Mouse (Mus musculus) intestine, embryonic 14.5 days (tissue): Measurements from ENCODE around the gene Uap1. TPM values are rescaled to one million over a fixed set of nuclear protein-coding genes. Genes with fewer than 3 reads are reported as not detected.

ENCODE experiments used
- ATAC-seq: fragments of 200-750 bp; cut with Nextera tagmentation; replicated peaks from 2 replicates; pipeline ENCODE4 v1.8.0; 2017; ENCODE audit warnings: low read depth, moderate number of reproducible peaks, moderate TSS enrichment, moderate library complexity; ENCODE audit not compliant: low FRiP score, low TSS enrichment
- DNase-seq: peaks from one replicate; pipeline ENCODE4 v3.0.0-alpha.2; 2018; ENCODE audit warnings: low spot score
- H3K27ac ChIP-seq: fragments of 300-500 bp; sonication (generic); 2 replicates; pipeline ENCODE4 v1.5.1; 2014; ENCODE audit warnings: low read depth, mild to moderate bottlenecking, control low read depth
- H3K27me3 ChIP-seq: fragments of 300-500 bp; sonication (generic); replicated peaks from 2 replicates; pipeline ENCODE4 v1.6.1; 2014; ENCODE audit warnings: low read length, control low read depth; ENCODE audit not compliant: control insufficient read depth, insufficient read depth
- H3K36me3 ChIP-seq: fragments of 300-500 bp; sonication (generic); 2 replicates; pipeline ENCODE4 v1.6.1; 2014; ENCODE audit warnings: low read length, control low read depth; ENCODE audit not compliant: control insufficient read depth, insufficient read depth
- H3K4me1 ChIP-seq: fragments of 300-500 bp; sonication (generic); replicated peaks from 2 replicates; pipeline ENCODE4 v1.6.1; 2014; ENCODE audit warnings: low read length, control low read depth, mixed read lengths; ENCODE audit not compliant: control insufficient read depth, insufficient read depth
- H3K4me2 ChIP-seq: fragments of 300-500 bp; sonication (generic); 2 replicates; pipeline ENCODE4 v1.6.1; 2014; ENCODE audit warnings: low read length
- H3K4me3 ChIP-seq: fragments of 300-500 bp; sonication (generic); 2 replicates; pipeline ENCODE4 v1.5.1; 2014; ENCODE audit warnings: low read depth, low read length, control low read depth, mixed read lengths
- H3K9ac ChIP-seq: fragments of 300-500 bp; sonication (generic); 2 replicates; pipeline ENCODE4 v1.6.1; 2014; ENCODE audit warnings: mild to moderate bottlenecking, low read length
- H3K9me3 ChIP-seq: fragments of 300-500 bp; sonication (generic); 2 replicates; pipeline ENCODE4 v1.6.1; 2016; ENCODE audit warnings: low read length, control low read depth; ENCODE audit not compliant: control insufficient read depth
- WGBS: fragments of 180-500 bp; shearing (Covaris S2); extraction: QIAGEN DNeasy Blood & Tissue Kit; methylation state at CpG from one replicate; pipeline ENCODE4 v1.1.7; 2014; 5-methylcytosine and 5-hydroxymethylcytosine counted together
- polyA plus RNA-seq: library from polyadenylated mRNA; unstranded; fragments of >200 nt; fragmentation: Nextera tagmentation; extraction: Ambion mirVana; gene quantifications from 2 replicates; pipeline ENCODE4 v1.2.1, GENCODE M21; 2014

Uap1 gene
- polyA plus RNA-seq, 1 experiment from 2014 or later, result 49.0 TPM

- no peak for DNase-seq
- Histone ChIP-seq H3K27ac (no peak overlapping the region), H3K9ac (no peak overlapping the region), H3K36me3 (peaks cover 82% of the 10 kb centered on the region), H3K4me2 (no peak overlapping the region), H3K9me3 (no peaks in the 10 kb centered on the region), H3K4me1 (no peaks in the 10 kb centered on the region), H3K4me3 (no peak overlapping the region), H3K27me3 (no peaks in the 10 kb centered on the region)
- 89% methylated on average over 6 of the region's 6 CpGs for WGBS
- ATAC-seq, result no peak
Observed at GRCm38 (mm10) chr1:170206395-170206794, 31.6 kb upstream of the Uap1 start.

- Histone ChIP-seq H3K27ac (no peak overlapping the region), H3K27me3 (no peaks in the 10 kb centered on the region), H3K4me1 (no peaks in the 10 kb centered on the region), H3K9ac (no peak overlapping the region), H3K36me3 (peaks cover 77% of the 10 kb centered on the region), H3K4me3 (no peak overlapping the region), H3K9me3 (no peaks in the 10 kb centered on the region), H3K4me2 (no peak overlapping the region)
- ATAC-seq (no peak), DNase-seq (no peak)
- WGBS, result 74% methylated on average over 3 of the region's 3 CpGs
Observed at GRCm38 (mm10) chr1:170200379-170200778, 25.6 kb upstream of the Uap1 start.

- ATAC-seq, result no peak
- Histone ChIP-seq H3K9ac (no peak overlapping the region), H3K27me3 (no peaks in the 10 kb centered on the region), H3K4me3 (no peak overlapping the region), H3K4me1 (no peaks in the 10 kb centered on the region), H3K36me3 (peaks cover 80% of the 10 kb centered on the region), H3K27ac (no peak overlapping the region), H3K4me2 (no peak overlapping the region), H3K9me3 (no peaks in the 10 kb centered on the region)
- DNase-seq, result no peak
- 93% methylated on average over 8 of the region's 8 CpGs for WGBS
Observed at GRCm38 (mm10) chr1:170196211-170196610, 21.5 kb upstream of the Uap1 start.

- H3K9me3 ChIP-seq, result no peaks in the 10 kb centered on the region
- H3K4me3 ChIP-seq, result no peak overlapping the region
- H3K27ac ChIP-seq, result no peak overlapping the region
- no peak overlapping the region for H3K9ac ChIP-seq
- H3K4me1 ChIP-seq, result no peaks in the 10 kb centered on the region
- DNase-seq (no peak), ATAC-seq (no peak)
- H3K36me3 ChIP-seq, result peaks cover 45% of the 10 kb centered on the region
- no peak overlapping the region for H3K4me2 ChIP-seq
- 96% methylated on average over 1 of the region's 1 CpGs for WGBS
- H3K27me3 ChIP-seq, result no peaks in the 10 kb centered on the region
Observed at GRCm38 (mm10) chr1:170191925-170192324, 17.2 kb upstream of the Uap1 start.

GRCm38 (mm10) chr1:170190225-170190624 lies 15.5 kb upstream of the Uap1 start:
- WGBS, result 67% methylated on average over 4 of the region's 4 CpGs
- H3K27me3 ChIP-seq, result no peaks in the 10 kb centered on the region
- H3K4me1 ChIP-seq, result no peaks in the 10 kb centered on the region
- no peak overlapping the region for H3K27ac ChIP-seq
- no peak overlapping the region for H3K4me2 ChIP-seq
- DNase-seq (no peak), ATAC-seq (no peak)
- no peak overlapping the region for H3K9ac ChIP-seq
- peaks cover 28% of the 10 kb centered on the region for H3K36me3 ChIP-seq
- H3K9me3 ChIP-seq, result no peaks in the 10 kb centered on the region
- H3K4me3 ChIP-seq, result no peak overlapping the region

GRCm38 (mm10) chr1:170188601-170189000 lies 13.8 kb upstream of the Uap1 start:
- H3K27me3 ChIP-seq, result no peaks in the 10 kb centered on the region
- no peak for DNase-seq
- no peaks in the 10 kb centered on the region for H3K9me3 ChIP-seq
- H3K4me2 ChIP-seq, result no peak overlapping the region
- 68% methylated on average over 11 of the region's 11 CpGs for WGBS
- H3K36me3 ChIP-seq, result peaks cover 12% of the 10 kb centered on the region
- H3K9ac ChIP-seq, result no peak overlapping the region
- H3K4me3 ChIP-seq, result no peak overlapping the region
- no peak overlapping the region for H3K27ac ChIP-seq
- H3K4me1 ChIP-seq, result no peaks in the 10 kb centered on the region
- ATAC-seq, result no peak

- Histone ChIP-seq H3K4me2 (no peak overlapping the region), H3K36me3 (no peaks in the 10 kb centered on the region), H3K4me3 (no peak overlapping the region), H3K4me1 (no peaks in the 10 kb centered on the region), H3K27ac (no peak overlapping the region), H3K27me3 (no peaks in the 10 kb centered on the region), H3K9ac (no peak overlapping the region), H3K9me3 (no peaks in the 10 kb centered on the region)
- DNase-seq (no peak), ATAC-seq (no peak)
- 82% methylated on average over 5 of the region's 5 CpGs for WGBS
Observed at GRCm38 (mm10) chr1:170186531-170186930, 11.8 kb upstream of the Uap1 start.

- WGBS, result 89% methylated on average over 3 of the region's 3 CpGs
- Histone ChIP-seq H3K4me1 (no peaks in the 10 kb centered on the region), H3K9ac (no peak overlapping the region), H3K9me3 (no peaks in the 10 kb centered on the region), H3K27me3 (no peaks in the 10 kb centered on the region), H3K27ac (no peak overlapping the region), H3K36me3 (no peaks in the 10 kb centered on the region), H3K4me3 (no peak overlapping the region), H3K4me2 (no peak overlapping the region)
- DNase-seq (no peak), ATAC-seq (no peak)
Observed at GRCm38 (mm10) chr1:170185137-170185536, 10.4 kb upstream of the Uap1 start.

- no peaks in the 10 kb centered on the region for H3K4me1 ChIP-seq
- H3K9me3 ChIP-seq, result no peaks in the 10 kb centered on the region
- ATAC-seq, result no peak
- H3K27ac ChIP-seq, result no peak overlapping the region
- H3K36me3 ChIP-seq, result no peaks in the 10 kb centered on the region
- no peak overlapping the region for H3K4me2 ChIP-seq
- no peak overlapping the region for H3K4me3 ChIP-seq
- no peak overlapping the region for H3K9ac ChIP-seq
- no peak for DNase-seq
- no peaks in the 10 kb centered on the region for H3K27me3 ChIP-seq
Observed at GRCm38 (mm10) chr1:170182706-170183105, 7.9 kb upstream of the Uap1 start.
